Mouse (Mus musculus): ENCODE results near the gene Gm5965. TPM values are rescaled to one million over a fixed set of nuclear protein-coding genes. Genes with fewer than 3 reads are reported as not detected.

Gm5965 gene
- polyA plus RNA-seq (2015; fragmentation: Nextera tagmentation; extraction: Ambion mirVana): not detected in 2 replicates

DNA sequence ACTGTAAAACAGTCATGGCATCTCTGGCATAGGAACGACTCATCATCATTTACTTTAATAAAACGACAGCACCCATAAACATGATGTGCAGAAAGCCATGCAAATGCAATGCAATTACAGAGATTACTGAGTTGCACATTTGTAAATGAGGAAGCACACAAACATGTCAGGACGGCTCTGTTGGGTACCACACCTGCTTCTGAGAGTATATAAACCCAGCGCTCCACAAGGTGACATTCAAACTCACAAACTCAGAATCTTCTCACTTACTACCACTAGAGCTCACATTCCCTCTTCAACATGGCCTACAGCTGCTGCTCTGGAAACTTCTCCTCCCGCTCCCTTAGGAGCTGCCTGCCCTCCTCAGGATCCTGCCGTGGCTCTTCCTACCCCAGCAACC lies at the start of gene Gm5965:
Gene Gm5965, plus strand, starts transcription at position 301 of the 400 bp plus-strand sequence.

DNA sequence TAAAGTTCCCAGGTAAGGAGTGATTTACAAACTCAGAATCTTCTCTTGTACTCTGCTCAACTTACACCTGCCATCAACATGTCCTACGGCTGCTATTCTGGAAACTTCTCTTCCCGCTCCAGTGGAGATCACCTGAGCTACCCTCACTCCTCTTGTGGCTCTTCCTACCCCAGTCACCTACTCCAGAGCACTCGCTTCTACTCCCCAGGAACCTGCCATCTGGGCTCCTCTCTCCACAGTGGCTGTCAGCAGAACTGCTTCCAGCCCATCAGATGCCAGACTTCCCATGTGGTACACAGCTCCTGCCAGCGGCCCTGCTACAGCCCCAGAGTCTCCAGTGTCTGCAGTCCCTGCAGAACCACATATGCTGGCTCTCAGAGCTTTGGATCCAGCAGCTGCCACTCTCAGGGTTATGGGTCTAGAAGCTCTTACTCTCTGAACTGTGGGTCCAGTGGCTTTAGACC lies 48.9 kb upstream of the Gm5965 start, which contains the start of gene Krtap13-1:
Gene Krtap13-1, plus strand, starts transcription at position 51 of the 464 bp plus-strand sequence.

DNA sequence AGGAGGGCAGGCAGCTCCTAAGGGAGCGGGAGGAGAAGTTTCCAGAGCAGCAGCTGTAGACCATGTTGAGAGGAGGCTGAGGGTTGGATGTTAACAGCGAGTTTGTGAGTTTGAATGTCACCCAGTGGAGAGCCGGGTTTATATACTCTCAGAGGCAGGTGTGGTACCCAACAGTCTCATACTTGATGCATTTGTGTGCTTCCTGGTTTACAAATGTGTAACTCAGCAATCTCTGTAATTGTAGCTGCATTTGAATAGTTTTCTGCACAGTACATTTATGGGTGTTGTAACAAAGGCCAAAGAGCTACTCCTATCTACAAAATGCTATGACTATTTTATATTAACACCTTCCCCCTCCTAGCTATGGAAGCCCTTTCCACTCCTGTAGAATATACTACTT lies 26.2 kb upstream of the Gm5965 start, which contains the start of gene Krtap13:
Gene Krtap13, minus strand, starts transcription at position 101 of the 400 bp plus-strand sequence.

DNA sequence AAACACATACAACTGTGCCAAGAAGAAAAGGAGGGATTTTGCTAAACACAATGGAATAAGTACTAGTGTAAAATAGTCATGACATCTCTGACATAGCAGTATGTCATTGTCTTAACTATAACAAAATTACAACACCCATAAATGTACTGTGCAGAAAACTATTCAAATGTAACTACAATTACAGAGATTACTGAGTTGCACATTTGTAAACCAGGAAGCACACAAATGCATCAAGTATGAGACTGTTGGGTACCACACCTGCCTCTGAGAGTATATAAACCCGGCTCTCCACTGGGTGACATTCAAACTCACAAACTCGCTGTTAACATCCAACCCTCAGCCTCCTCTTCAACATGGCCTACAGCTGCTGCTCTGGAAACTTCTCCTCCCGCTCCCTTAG lies 19.1 kb upstream of the Gm5965 start, which contains the start of gene 2310034C09Rik:
Gene 2310034C09Rik, plus strand, starts transcription at position 301 of the 400 bp plus-strand sequence.

DNA sequence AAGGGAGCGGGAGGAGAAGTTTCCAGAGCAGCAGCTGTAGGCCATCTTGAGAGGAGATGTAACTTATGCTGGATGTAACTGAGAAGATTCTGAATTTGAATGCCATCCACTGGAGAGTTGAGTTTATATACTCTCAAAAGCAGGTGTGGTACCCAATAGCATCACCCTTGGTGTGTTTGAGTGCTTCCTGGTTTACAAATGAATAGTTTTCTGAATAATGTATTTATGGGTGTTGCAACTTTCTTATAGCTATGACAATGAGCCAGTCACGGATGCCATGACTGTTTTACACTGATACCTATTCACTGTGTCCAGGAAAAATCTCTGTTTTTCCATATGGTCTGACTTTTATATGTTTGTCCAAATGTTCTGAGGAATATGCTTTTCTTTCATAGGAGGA lies 3.6 kb upstream of the Gm5965 start, which contains the start of gene 2310057N15Rik:
Gene 2310057N15Rik, minus strand, starts transcription at position 101 of the 400 bp plus-strand sequence.

DNA sequence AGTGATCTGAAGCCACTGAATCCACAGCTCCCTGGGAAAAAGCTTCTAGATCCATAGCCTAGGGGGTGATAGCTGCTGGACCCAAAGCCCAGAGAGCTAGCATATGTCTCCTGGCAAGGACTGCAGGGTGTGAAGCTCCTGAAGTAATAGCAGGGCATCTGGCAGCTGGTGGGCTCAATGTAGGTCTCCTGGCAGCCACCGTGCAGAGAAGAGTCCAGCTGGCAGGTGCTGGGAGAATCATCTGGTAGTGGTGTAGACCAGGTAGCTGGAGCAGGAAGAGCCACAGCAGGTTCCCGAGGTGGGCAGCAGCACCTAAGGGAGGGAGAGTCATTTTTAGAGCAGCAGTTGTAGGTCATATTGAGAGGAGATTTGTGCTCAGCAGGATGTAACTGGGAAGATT lies 34.1 kb downstream of the Gm5965 start, which contains the start of gene Gm20741:
Gene Gm20741, minus strand, starts transcription at position 394 of the 400 bp plus-strand sequence.

DNA sequence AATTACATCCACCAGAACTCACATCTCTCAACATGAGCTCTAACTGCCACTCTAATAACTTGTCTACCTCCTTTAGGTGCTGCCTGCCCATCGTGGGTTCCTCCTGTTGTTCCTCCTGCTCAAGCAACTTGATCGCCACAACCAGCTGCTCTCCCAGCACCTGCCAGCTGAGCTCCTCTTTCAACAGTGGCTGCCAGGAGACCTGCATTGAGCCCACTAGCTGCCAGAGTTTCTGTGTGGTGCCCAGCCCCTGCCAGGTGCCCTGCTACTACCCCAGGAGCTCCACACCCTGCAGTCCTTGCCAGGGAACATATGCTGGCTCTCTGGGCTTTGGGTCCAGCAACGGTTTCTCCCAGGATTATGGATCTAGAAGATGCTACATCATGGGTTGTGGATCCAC lies 42.4 kb downstream of the Gm5965 start, which contains the start of gene Krtap15:
Gene Krtap15, plus strand, starts transcription at position 150 of the 400 bp plus-strand sequence.

DNA sequence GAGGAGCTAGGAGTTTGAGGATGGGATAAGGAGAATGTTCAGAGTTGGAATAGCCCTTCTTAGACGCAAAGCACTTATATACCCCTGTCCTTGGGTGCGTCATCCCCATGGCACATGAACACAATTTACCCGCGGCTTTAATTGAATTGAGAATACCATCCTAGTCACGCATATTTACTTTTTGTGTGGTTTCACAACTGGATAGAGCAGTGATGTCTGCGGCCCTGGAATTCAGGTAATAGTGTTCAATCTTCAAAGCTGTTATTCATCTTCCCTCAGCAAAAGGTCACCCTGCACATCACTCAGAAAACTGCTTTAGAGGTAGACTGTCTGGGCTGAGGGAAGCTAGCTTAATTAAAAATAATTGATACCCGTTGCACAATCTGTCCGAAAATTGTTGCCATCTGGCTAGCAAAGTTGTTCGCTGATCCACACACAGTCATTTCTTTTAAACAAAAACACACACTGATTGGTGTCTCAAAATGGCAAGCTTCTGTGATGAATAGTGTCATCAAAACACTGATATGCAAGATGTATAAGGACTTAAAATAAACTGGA lies 48.5 kb downstream of the Gm5965 start, which contains the start of gene Krtap14:
Gene Krtap14, minus strand, starts transcription at position 51 of the 558 bp plus-strand sequence.

Other genes with a start within 250 kb of the Gm5965 start
- 0.05 TPM in 1 of 2 replicates, not detected in the other for gene Cldn8, start 214.7 kb upstream of the Gm5965 start, polyA plus RNA-seq (2015; fragmentation: Nextera tagmentation; extraction: Ambion mirVana)
- gene Krtap24-1, start 165.6 kb upstream of the Gm5965 start, polyA plus RNA-seq (2015; fragmentation: Nextera tagmentation; extraction: Ambion mirVana): not detected in 2 replicates
- gene 2310079G19Rik, start 150.2 kb upstream of the Gm5965 start, polyA plus RNA-seq (2015; fragmentation: Nextera tagmentation; extraction: Ambion mirVana): 0.19 TPM in 1 of 2 replicates, not detected in the other
- gene Krtap26-1, start 130.1 kb upstream of the Gm5965 start, polyA plus RNA-seq (2015; fragmentation: Nextera tagmentation; extraction: Ambion mirVana): not detected in 2 replicates
- not detected in 2 replicates for gene Krtap27-1, start 106.2 kb upstream of the Gm5965 start, polyA plus RNA-seq (2015; fragmentation: Nextera tagmentation; extraction: Ambion mirVana)
- gene 2310061N02Rik, start 69.9 kb upstream of the Gm5965 start, polyA plus RNA-seq (2015; fragmentation: Nextera tagmentation; extraction: Ambion mirVana): not detected in 2 replicates
- gene Krtap13-1, start 49.0 kb upstream of the Gm5965 start, polyA plus RNA-seq (2015; fragmentation: Nextera tagmentation; extraction: Ambion mirVana): not detected in 2 replicates
- not detected in 2 replicates for gene Krtap13, start 26.3 kb upstream of the Gm5965 start, polyA plus RNA-seq (2015; fragmentation: Nextera tagmentation; extraction: Ambion mirVana)
- gene 2310034C09Rik, start 19.0 kb upstream of the Gm5965 start, polyA plus RNA-seq (2015; fragmentation: Nextera tagmentation; extraction: Ambion mirVana): not detected in 2 replicates
- gene 2310057N15Rik, start 3.7 kb upstream of the Gm5965 start, polyA plus RNA-seq (2015; fragmentation: Nextera tagmentation; extraction: Ambion mirVana): not detected in 2 replicates
- not detected in 2 replicates for gene Gm20741, start 34.3 kb downstream of the Gm5965 start, polyA plus RNA-seq (2015; fragmentation: Nextera tagmentation; extraction: Ambion mirVana)
- not detected in 2 replicates for gene Krtap15, start 42.3 kb downstream of the Gm5965 start, polyA plus RNA-seq (2015; fragmentation: Nextera tagmentation; extraction: Ambion mirVana)
- not detected in 2 replicates for gene Krtap14, start 48.2 kb downstream of the Gm5965 start, polyA plus RNA-seq (2015; fragmentation: Nextera tagmentation; extraction: Ambion mirVana)
- gene Krtap19-1, start 91.5 kb downstream of the Gm5965 start, polyA plus RNA-seq (2015; fragmentation: Nextera tagmentation; extraction: Ambion mirVana): not detected in 2 replicates
- not detected in 2 replicates for gene Krtap19-2, start 96.4 kb downstream of the Gm5965 start, polyA plus RNA-seq (2015; fragmentation: Nextera tagmentation; extraction: Ambion mirVana)
- gene Krtap19-3, start 100.1 kb downstream of the Gm5965 start, polyA plus RNA-seq (2015; fragmentation: Nextera tagmentation; extraction: Ambion mirVana): not detected in 2 replicates
- not detected in 2 replicates for gene Krtap19-4, start 107.2 kb downstream of the Gm5965 start, polyA plus RNA-seq (2015; fragmentation: Nextera tagmentation; extraction: Ambion mirVana)
- not detected in 2 replicates for gene Krtap19-5, start 118.6 kb downstream of the Gm5965 start, polyA plus RNA-seq (2015; fragmentation: Nextera tagmentation; extraction: Ambion mirVana)
- not detected in 2 replicates for gene Krtap19-9b, start 154.4 kb downstream of the Gm5965 start, polyA plus RNA-seq (2015; fragmentation: Nextera tagmentation; extraction: Ambion mirVana)
- not detected in 2 replicates for gene Krtap16-3, start 185.0 kb downstream of the Gm5965 start, polyA plus RNA-seq (2015; fragmentation: Nextera tagmentation; extraction: Ambion mirVana)
- gene Krtap22-2, start 232.9 kb downstream of the Gm5965 start, polyA plus RNA-seq (2015; fragmentation: Nextera tagmentation; extraction: Ambion mirVana): not detected in 2 replicates
- gene Gm10229, start 237.4 kb downstream of the Gm5965 start, polyA plus RNA-seq (2015; fragmentation: Nextera tagmentation; extraction: Ambion mirVana): not detected in 2 replicates

Measured in skeletal muscle tissue, postnatal 0 days (tissue).